Mouse (Mus musculus): Measurements from ENCODE around the gene Caprin1.

DNA sequence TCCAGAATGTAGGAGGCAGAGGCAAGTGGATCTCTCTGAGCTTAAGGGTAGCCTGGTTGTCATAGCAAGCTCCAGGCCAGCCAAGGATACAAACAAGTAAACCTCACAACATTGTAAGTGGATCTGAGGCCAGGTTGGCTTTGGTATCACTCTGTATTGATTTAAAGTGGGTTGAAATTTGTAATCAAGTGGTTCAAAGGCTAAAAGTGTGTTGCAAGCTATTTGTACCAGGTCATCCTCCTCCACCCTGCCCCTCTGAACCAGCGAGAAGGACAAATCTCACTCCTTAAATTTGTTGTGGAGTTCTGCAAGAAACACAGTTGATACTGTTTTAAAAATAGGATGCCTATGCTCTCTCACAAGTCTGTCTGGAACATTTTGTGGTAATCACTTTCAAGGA is 49.4 kb upstream of the Caprin1 start:
- TF ChIP-seq CTCF (conservative IDR thresholded peaks at IDR 0.05; ENCODE audit: insufficient read depth, insufficient read length, low read depth, low read length) (no peak), POLR2A (IDR thresholded peaks at IDR 0.05; ENCODE audit: low read depth, low read length) (no peak)

Data from kidney, adult 2 months (tissue).